Mouse (Mus musculus) kidney, adult 2 months (tissue): ENCODE results near the gene Nup153.

Source experiments
- CTCF ChIP-seq: fragments of 200-500 bp; conservative IDR thresholded peaks from 2 replicates; pipeline ENCODE4 v1.5.1; 2011; ENCODE audit warnings: low read depth, mild to moderate bottlenecking, control low read depth, low read length, moderate library complexity, mixed read lengths; ENCODE audit not compliant: insufficient read depth, insufficient read length
- POLR2A ChIP-seq: fragments of 200-500 bp; IDR thresholded peaks from one replicate; pipeline ENCODE4 v1.6.1; 2011; ENCODE audit warnings: low read depth, low read length, control low read depth

- TF ChIP-seq CTCF (no peak), POLR2A (no peak)
Observed at GRCm38 (mm10) chr13:46776636-46777305, 49.0 kb upstream of the Nup153 start.
